27 mouse cellular contexts compared by ENCODE assay signal in the genomic region with DNA sequence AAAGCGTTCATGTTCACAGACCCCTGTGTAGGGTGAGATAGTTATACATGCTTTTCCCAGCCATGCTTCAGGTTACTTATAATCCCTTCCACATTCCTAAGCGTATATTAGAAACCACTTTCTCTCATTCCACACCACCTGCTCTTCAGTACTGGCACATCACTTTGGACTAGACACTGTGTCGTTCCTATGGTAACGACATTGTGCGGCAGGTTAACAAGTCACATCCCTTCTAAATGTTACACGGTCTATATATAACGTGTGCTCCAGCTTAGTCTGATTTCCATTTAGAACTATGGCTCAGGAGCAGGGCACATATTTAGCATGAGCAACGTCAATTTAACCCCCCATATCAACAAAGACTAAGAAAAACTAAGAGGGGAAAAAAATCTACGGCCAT. TPM values are rescaled to one million over a fixed set of nuclear protein-coding genes. Genes with fewer than 3 reads are reported as not detected.
"Had no signal": no experiment of that assay in that cellular context is flagged by ENCODE, and none has a peak within 500 bp of the region (broad histone marks: within the 10 kb centered on the region; RNA-seq: fewer than 3 reads in every experiment).

No protein-coding gene starts in this region.

- ATAC-seq: liver, embryonic 12.5 days; midbrain, embryonic 13.5 days; midbrain, embryonic 16.5 days had no signal

- H3K9me3 ChIP-seq: kidney, embryonic 15.5 days; liver, embryonic 12.5 days; liver, embryonic 15.5 days; lung, embryonic 15.5 days; megakaryocyte, embryonic 14.5 days; midbrain, embryonic 10.5 days; midbrain, embryonic 13.5 days; neural tube, embryonic 13.5 days had no signal

- H3K27me3 ChIP-seq: kidney, embryonic 15.5 days; liver, embryonic 12.5 days; liver, embryonic 15.5 days; lung, embryonic 15.5 days; megakaryocyte, embryonic 14.5 days; midbrain, embryonic 13.5 days; neural tube, embryonic 13.5 days had no signal

- H3K27ac ChIP-seq: kidney, embryonic 15.5 days; liver, embryonic 12.5 days; liver, embryonic 15.5 days; lung, embryonic 15.5 days; midbrain, embryonic 10.5 days; midbrain, embryonic 13.5 days; neural tube, embryonic 13.5 days had no signal

- H3K36me3 ChIP-seq: liver, embryonic 12.5 days; liver, embryonic 15.5 days had no signal

- H3K9ac ChIP-seq: kidney, embryonic 15.5 days; liver, embryonic 12.5 days; liver, embryonic 15.5 days; lung, embryonic 15.5 days; midbrain, embryonic 13.5 days; neural tube, embryonic 13.5 days had no signal

- H3K4me3 ChIP-seq: kidney, embryonic 15.5 days; liver, embryonic 12.5 days; liver, embryonic 15.5 days; lung, embryonic 15.5 days; megakaryocyte, embryonic 14.5 days; midbrain, embryonic 10.5 days; midbrain, embryonic 13.5 days; myocyte; neural tube, embryonic 13.5 days had no signal

- H3K4me1 ChIP-seq: kidney, embryonic 15.5 days; liver, embryonic 12.5 days; liver, embryonic 15.5 days; lung, embryonic 15.5 days; midbrain, embryonic 10.5 days; midbrain, embryonic 13.5 days; neural tube, embryonic 13.5 days had no signal

- H3K4me2 ChIP-seq: kidney, embryonic 15.5 days; liver, embryonic 12.5 days; liver, embryonic 15.5 days; lung, embryonic 15.5 days; midbrain, embryonic 13.5 days; neural tube, embryonic 13.5 days had no signal

- DNase-seq: kidney, adult 11 months; kidney, adult 8-10 months; kidney, postnatal 10 days; kidney, postnatal 36 days; layer of hippocampus, postnatal 36 days; liver; lung, adult 18-20 months; lung, postnatal 10 days; lung, postnatal 36 days; thymus, adult 18-20 months; thymus, postnatal 36 days had no signal

RNA-seq across cellular contexts. Expression of a gene that starts 14.7 kb away (rescaled TPM):
- total RNA-seq: layer of hippocampus, postnatal 10 days; left cerebral cortex, postnatal 25 days; monocyte, adult 5-6 weeks; neutrophil, adult 5-6 weeks had no signal
- polyA plus RNA-seq: limb, embryonic 11.5 days; myocyte; neural tube, embryonic 13.5 days; small intestine, adult 2 months had no signal
